Mouse (Mus musculus): ENCODE results near the gene 4931414P19Rik. TPM values are rescaled to one million over a fixed set of nuclear protein-coding genes. Genes with fewer than 3 reads are reported as not detected.
"Not testable (repeated sequence)": the region's sequence is repeated elsewhere in the genome, so short reads cannot be mapped to it uniquely, and the experiment has no call there.

The 4931414P19Rik gene
- total RNA-seq, 1 experiment from 2014 or later = 2.1 TPM

DNA sequence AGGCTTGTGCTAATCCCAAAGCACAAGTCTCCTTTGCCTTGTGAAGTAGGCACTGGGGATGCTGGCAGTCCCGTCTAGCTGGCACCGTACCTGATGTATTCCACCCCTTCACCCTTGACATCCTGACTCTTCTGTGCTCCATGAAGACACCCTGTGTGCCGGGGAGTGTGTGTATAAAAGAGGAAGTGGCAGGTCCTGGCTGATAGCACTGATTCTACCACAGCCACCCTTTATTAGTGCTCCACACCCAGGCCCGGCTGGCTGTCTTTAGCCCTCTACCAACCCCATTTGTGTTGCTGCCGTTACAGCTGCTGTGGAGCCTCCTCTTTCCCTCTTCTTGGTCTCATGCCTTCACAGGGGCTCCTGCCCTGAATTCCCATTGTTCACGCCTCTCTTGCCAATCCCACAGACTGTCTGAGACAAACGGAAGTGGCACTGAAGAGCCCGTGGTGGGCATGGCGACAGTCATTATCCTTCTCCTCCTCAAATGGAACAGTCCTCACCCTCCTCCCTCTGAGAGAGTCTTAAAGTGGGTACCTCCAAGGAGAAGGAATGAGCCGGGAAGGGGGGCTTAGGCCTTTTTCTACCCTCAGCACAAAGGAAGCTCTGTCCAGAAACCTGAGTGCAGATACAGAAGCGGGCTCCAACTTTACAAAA lies 24.9 kb upstream of the 4931414P19Rik start:
- no peak for ATAC-seq (ENCODE audit: extremely low read depth, insufficient number of reproducible peaks, low FRiP score, poor library complexity, severe bottlenecking)

DNA sequence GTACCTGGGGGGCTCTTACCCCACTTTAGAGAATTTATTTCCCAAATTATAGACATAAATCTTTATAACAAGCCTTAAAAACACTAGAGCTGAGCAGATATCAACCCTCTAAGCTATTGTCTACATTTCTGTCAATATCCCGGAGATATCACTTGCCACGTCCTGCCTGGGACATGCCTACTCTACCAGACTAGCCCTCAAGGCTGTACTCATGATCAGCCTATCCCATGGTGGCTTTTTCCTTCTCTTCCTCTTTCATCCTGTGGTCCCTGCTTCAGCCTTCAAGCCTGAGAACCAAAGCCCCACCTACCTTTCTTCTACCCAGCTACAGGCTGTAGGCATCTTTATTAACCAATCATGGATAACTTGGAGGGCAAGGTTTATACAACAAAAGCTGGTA lies 24.0 kb upstream of the 4931414P19Rik start:
- ATAC-seq (ENCODE audit: extremely low read depth, insufficient number of reproducible peaks, low FRiP score, poor library complexity, severe bottlenecking) = no peak

GRCm38 (mm10) chr14:54628103-54628502 lies 22.3 kb upstream of the 4931414P19Rik start:
- no peak for ATAC-seq (ENCODE audit: extremely low read depth, insufficient number of reproducible peaks, low FRiP score, poor library complexity, severe bottlenecking)

GRCm38 (mm10) chr14:54624976-54625375 lies 19.2 kb upstream of the 4931414P19Rik start:
- ATAC-seq (ENCODE audit: extremely low read depth, insufficient number of reproducible peaks, low FRiP score, poor library complexity, severe bottlenecking) = no peak

- ATAC-seq (ENCODE audit: extremely low read depth, insufficient number of reproducible peaks, low FRiP score, poor library complexity, severe bottlenecking) = no peak
These were observed 17.5 kb upstream of the 4931414P19Rik start for GRCm38 (mm10) chr14:54623334-54623733.

DNA sequence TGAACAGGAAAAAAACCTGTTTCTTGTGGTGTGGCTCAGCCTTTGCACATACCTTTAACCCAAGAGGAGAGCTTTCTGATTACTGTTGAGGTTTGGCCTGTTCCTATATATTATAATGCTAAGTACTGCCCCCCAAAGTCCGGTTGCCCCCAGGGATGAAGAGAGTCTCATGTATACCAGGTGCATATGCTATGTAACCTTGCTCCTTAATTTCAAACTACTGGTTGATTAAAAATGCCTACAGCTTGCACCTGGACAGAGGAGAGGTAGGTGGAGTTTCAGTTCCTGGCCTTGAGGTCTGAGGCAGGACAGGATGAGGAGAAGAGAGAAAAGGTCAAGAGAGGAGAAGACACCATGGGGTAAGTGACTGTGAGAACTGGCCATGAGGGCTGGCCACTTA lies 15.3 kb upstream of the 4931414P19Rik start, which contains the start of gene Psmb11:
Psmb11 (plus strand) TSS at position 301 of the 400 bp plus-strand sequence.
- ATAC-seq (ENCODE audit: extremely low read depth, insufficient number of reproducible peaks, low FRiP score, poor library complexity, severe bottlenecking) = no peak

DNA sequence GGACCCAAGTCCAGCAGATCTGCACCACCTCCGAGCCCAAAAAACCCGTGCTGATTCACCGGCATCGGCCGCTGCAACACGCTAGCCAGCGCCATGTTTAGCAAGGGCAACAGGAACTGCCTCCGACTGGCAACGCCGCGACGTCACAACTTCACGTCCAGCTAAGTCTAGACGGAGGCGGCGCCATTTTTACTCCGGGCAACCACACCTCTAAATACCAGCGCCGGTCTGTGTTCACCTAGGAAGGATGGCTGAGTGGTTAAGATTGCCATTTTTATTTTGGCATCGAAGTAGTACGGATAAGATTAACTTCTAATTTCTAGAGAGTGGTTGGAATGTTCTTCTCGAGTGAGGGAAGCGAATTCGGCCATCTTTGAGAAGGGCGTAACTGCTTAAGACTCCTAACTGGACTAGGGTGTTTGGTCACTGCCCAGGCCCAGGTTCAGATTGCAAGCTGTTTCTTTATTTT lies 12.1 kb upstream of the 4931414P19Rik start, which contains the start of gene Psmb5:
Psmb5 (minus strand) TSS at position 126 of the 469 bp plus-strand sequence.
- ATAC-seq (ENCODE audit: extremely low read depth, insufficient number of reproducible peaks, low FRiP score, poor library complexity, severe bottlenecking) = peak; percentile 97

DNA sequence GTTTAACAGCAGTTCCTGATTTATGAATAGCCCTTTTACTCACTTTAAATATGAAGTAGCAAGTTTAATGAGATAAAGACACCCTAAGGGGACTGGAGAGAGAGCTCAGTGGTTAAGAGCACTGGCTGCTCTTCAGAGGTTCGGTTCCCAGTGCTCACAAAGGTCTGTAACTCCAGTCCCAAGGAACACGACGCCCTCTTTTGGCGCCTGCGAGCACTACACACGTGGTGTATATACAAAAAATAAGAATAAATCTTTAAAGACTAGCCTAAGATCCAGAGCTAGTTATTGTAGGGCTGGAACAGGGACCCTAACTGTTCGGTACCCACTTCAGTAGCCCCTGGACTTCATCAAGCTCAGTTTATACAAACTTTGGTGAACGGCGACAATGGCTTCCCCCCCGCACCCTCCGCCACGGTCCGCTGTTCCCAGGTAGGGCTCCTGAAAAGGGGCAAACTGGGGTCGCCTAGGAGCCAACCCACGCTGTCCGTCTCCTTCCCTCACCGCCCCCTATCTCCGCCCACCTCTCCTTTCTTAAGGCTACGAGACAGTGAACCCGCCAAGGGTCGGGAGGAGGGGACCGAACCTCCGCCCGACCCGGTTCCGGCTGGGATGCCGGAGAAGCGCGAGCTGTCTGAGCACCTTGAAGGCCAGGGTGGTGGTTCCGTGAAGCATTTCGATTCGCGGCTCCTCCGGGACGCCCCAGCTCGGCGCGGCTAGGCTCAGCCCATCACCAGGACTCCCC lies 11.5 kb upstream of the 4931414P19Rik start:
- ATAC-seq (ENCODE audit: extremely low read depth, insufficient number of reproducible peaks, low FRiP score, poor library complexity, severe bottlenecking) = no peak

GRCm38 (mm10) chr14:54616226-54616825 lies 10.5 kb upstream of the 4931414P19Rik start:
- no peak for ATAC-seq (ENCODE audit: extremely low read depth, insufficient number of reproducible peaks, low FRiP score, poor library complexity, severe bottlenecking)

DNA sequence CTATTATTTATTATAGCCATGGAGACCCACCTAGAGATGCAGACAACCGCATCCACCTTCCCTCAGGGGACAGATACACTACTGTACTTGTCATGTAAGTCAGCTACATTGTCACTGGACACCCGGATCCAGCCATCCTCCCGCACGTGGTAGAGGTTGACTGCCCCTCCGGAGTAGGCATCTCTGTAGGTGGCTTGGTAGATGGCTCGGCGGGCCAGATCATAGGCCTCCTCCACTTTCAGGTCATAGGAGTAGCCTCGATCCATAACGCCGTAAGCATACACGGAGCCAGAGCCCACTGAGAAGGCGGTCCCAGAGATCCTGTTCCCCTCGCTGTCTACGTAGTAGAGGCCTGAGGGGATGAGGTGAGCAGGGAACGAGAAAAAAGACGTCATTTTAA lies 8.3 kb upstream of the 4931414P19Rik start:
- not testable (repeated sequence) for ATAC-seq (ENCODE audit: extremely low read depth, insufficient number of reproducible peaks, low FRiP score, poor library complexity, severe bottlenecking)

- no peak for ATAC-seq (ENCODE audit: extremely low read depth, insufficient number of reproducible peaks, low FRiP score, poor library complexity, severe bottlenecking)
These were observed 4.9 kb upstream of the 4931414P19Rik start for GRCm38 (mm10) chr14:54610648-54611047.

DNA sequence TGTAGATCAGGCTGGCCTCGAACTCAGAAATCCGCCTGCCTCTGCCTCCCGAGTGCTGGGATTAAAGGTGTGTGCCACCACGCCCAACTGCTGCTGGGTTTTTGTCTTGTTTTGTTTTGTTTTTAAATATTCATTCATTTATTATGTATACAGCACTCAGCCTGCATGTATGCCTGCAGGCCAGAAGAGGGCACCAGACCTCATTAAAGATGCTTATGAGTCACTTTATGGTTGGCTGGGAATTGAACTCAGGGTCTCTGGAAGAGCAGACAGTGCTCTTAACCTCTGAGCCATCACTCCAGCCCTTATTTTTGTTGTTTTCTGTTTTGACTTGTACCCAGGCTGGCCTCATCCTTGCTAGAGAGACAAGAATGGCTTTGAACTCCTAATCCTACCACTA lies 4.2 kb upstream of the 4931414P19Rik start:
- 0 out of 2 replicates have a peak, but pooled peaks have one; percentile 41 for ATAC-seq (ENCODE audit: extremely low read depth, insufficient number of reproducible peaks, low FRiP score, poor library complexity, severe bottlenecking)

DNA sequence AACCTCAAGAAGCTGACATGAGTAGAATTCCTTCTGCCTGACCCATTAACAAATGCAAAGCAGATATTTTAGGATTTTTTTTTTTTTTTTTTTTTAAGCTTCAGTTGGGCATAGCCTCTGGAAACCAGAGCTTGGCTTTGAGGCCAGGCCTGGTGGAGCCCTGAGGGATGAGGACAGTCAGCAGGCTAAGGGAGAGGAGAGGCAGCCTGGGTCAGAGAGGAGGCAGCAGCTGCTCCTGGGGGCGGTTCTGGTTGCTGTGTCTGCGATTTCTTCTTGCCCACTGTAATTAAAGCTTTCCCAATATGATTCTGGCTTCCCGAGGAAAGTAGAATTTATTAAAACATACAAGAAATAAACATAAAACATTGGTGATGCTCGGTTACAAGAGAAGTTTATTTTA lies 3.5 kb upstream of the 4931414P19Rik start:
- no peak for ATAC-seq (ENCODE audit: extremely low read depth, insufficient number of reproducible peaks, low FRiP score, poor library complexity, severe bottlenecking)

GRCm38 (mm10) chr14:54607226-54607625 lies 1.4 kb upstream of the 4931414P19Rik start:
- ATAC-seq (ENCODE audit: extremely low read depth, insufficient number of reproducible peaks, low FRiP score, poor library complexity, severe bottlenecking) = no peak

GRCm38 (mm10) chr14:54603686-54604085 lies 2.1 kb downstream of the 4931414P19Rik start:
- no peak for ATAC-seq (ENCODE audit: extremely low read depth, insufficient number of reproducible peaks, low FRiP score, poor library complexity, severe bottlenecking)

- ATAC-seq (ENCODE audit: extremely low read depth, insufficient number of reproducible peaks, low FRiP score, poor library complexity, severe bottlenecking) = peak; percentile 100
These were observed 2.6 kb downstream of the 4931414P19Rik start for GRCm38 (mm10) chr14:54603038-54603654.

DNA sequence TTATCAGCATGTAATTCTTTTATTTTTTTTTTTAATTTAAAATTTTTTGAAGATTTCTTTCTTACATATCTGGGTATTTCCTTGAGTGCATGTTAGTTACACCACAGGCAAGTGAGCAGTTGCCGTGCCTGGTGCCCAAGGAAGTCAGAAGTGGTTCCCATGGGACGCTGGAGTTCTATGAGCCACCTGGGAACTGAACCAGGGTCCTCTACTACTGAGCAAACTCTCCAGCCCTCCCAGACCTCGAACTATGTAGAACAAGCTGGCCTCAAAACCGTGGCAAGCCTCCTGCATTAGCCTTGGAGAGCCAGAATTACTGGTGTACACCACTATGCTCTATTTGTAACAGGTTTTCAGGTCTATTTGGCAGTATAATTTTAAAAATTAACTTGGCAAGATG lies 3.2 kb downstream of the 4931414P19Rik start:
- no peak for ATAC-seq (ENCODE audit: extremely low read depth, insufficient number of reproducible peaks, low FRiP score, poor library complexity, severe bottlenecking)

DNA sequence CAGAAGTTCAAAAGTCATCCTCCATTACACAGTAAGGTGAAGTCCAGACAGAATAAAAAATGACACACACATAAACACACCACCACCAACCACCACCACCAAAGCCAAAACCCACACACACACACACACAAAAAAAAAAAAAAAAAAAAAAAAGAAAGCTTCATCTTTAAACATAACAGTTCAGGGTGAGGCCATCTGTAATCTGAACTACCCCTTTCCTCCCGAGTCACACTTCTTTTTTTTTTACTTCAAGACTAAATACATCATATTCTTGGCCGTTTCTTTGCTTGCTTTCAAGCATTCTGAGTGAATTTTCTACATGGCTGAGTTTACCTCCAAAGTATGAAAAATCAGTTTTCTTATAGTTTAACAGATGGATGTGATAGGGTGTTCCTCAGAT lies 4.2 kb downstream of the 4931414P19Rik start:
- ATAC-seq (ENCODE audit: extremely low read depth, insufficient number of reproducible peaks, low FRiP score, poor library complexity, severe bottlenecking) = no peak

- peak; percentile 39; the same call in 1 of the 2 replicates for ATAC-seq (ENCODE audit: extremely low read depth, insufficient number of reproducible peaks, low FRiP score, poor library complexity, severe bottlenecking)
These were observed 8.7 kb downstream of the 4931414P19Rik start for GRCm38 (mm10) chr14:54597084-54597483.

Data from neutrophil, adult 5-6 weeks (primary cell).